Mouse (Mus musculus) ES-Bruce4 (cell line): Measurements from ENCODE around the gene Tmem120a.

Experiments
- CTCF ChIP-seq: IDR thresholded peaks from one replicate; pipeline ENCODE4 v1.8.1; 2011; ENCODE audit warnings: low read depth, low read length
- POLR2A ChIP-seq: IDR thresholded peaks from one replicate; pipeline ENCODE4 v1.8.1; 2011; ENCODE audit warnings: low read length; ENCODE audit not compliant: insufficient read depth

DNA sequence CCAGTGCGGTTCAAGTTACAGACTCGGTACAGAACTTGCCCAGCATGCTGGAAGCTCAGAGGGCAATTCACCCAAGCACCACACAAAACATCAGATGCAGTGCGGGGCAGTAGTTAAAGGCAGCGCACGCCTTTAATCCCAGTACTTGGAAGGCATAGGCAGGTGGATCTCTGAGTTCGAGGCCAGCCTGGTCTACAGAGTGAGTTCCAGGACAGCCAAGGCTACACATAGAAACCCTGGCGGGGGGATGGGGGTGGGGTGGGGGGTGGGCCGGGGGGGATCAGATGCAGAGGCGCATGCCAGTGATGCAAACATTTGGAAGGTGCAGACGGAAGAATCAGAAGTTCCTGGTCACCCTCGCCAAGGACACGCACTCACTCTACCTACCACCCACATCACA is 494 bp upstream of the Tmem120a start:
- TF ChIP-seq CTCF (no peak), POLR2A (no peak)
